Mouse (Mus musculus) MEL (cell line): ENCODE measurements around the gene Ivd. TPM values are rescaled to one million over a fixed set of nuclear protein-coding genes. Genes with fewer than 3 reads are reported as not detected.

Experiments
- DNase-seq: peaks from one replicate; pipeline ENCODE4 v3.0.0; 2011; ENCODE audit warnings: low read depth, low spot score
- H3K27ac ChIP-seq: 2 replicates; pipeline ENCODE4 v1.5.1; 2012; ENCODE audit warnings: low read depth, mild to moderate bottlenecking, control low read depth, low read length, moderate library complexity; ENCODE audit not compliant: control insufficient read depth
- H3K27me3 ChIP-seq, 2 experiments: fragments of 150-350 bp in 1 of 2; sonication (generic) in 1 of 2; 2 replicates each; pipeline ENCODE4 v1.6.1; 2012; ENCODE audit warnings: low read length in 2 of 2, mild to moderate bottlenecking in 2 of 2, improper control_type of control experiment in 1 of 2, moderate library complexity in 1 of 2; ENCODE audit not compliant: insufficient read depth in 2 of 2, control insufficient read depth in 1 of 2
- H3K36me3 ChIP-seq, 2 experiments: 2 replicates each; pipeline ENCODE4 v1.6.1; 2012 to 2014; ENCODE audit warnings: low read length in 2 of 2, improper control_type of control experiment in 1 of 2, inconsistent platforms in 1 of 2, mild to moderate bottlenecking in 1 of 2; ENCODE audit not compliant: insufficient read depth in 2 of 2, control insufficient read depth in 1 of 2
- H3K4me1 ChIP-seq, 2 experiments: fragments of 150-350 bp in 1 of 2; sonication (generic) in 1 of 2; 2 replicates each; pipeline ENCODE4 v1.6.1; 2012; ENCODE audit warnings: low read length in 2 of 2, improper control_type of control experiment in 1 of 2, mild to moderate bottlenecking in 1 of 2; ENCODE audit not compliant: insufficient read depth in 2 of 2, control insufficient read depth in 1 of 2
- H3K4me3 ChIP-seq, 2 experiments: fragments of 150-350 bp in 1 of 2; sonication (generic) in 1 of 2; 2 replicates each; pipeline ENCODE4 v1.5.1; 2012; ENCODE audit warnings: low read depth in 2 of 2, low read length in 2 of 2, mild to moderate bottlenecking in 2 of 2, moderate library complexity in 2 of 2, control low read depth in 1 of 2, improper control_type of control experiment in 1 of 2; ENCODE audit not compliant: control insufficient read depth in 1 of 2, insufficient read depth in 1 of 2
- H3K79me2 ChIP-seq: 2 replicates; pipeline ENCODE4 v1.6.1; 2012; ENCODE audit warnings: mild to moderate bottlenecking, low read length, moderate library complexity; ENCODE audit not compliant: control insufficient read depth, poor library complexity, insufficient read depth
- H3K9ac ChIP-seq: 2 replicates; pipeline ENCODE4 v1.6.1; 2012; ENCODE audit warnings: low read depth, mild to moderate bottlenecking, control low read depth, low read length, moderate library complexity; ENCODE audit not compliant: control insufficient read depth, poor library complexity, severe bottlenecking
- H3K9me3 ChIP-seq: fragments of 150-350 bp; sonication (generic); replicated peaks from 2 replicates; pipeline ENCODE4 v1.6.1; 2012; ENCODE audit warnings: mild to moderate bottlenecking, low read length, improper control_type of control experiment, moderate library complexity; ENCODE audit not compliant: insufficient read depth
- CHD1 ChIP-seq: IDR thresholded peaks from 2 replicates; pipeline ENCODE4 v1.6.1; 2012; ENCODE audit warnings: low read depth, mild to moderate bottlenecking, inconsistent platforms, low read length, improper control_type of control experiment
- E2F4 ChIP-seq: IDR thresholded peaks from 2 replicates; pipeline ENCODE4 v1.6.1; 2011; ENCODE audit warnings: low read depth, low read length, improper control_type of control experiment, borderline replicate concordance
- ELF1 ChIP-seq: IDR thresholded peaks from 2 replicates; pipeline ENCODE4 v1.6.1; 2014; ENCODE audit warnings: low read depth, mild to moderate bottlenecking, inconsistent platforms, low read length, improper control_type of control experiment, moderate library complexity
- ETS1 ChIP-seq: IDR thresholded peaks from 2 replicates; pipeline ENCODE4 v1.6.1; 2012; ENCODE audit warnings: low read depth, mild to moderate bottlenecking, inconsistent platforms, low read length, improper control_type of control experiment, moderate library complexity
- GATA1 ChIP-seq: IDR thresholded peaks from 2 replicates; pipeline ENCODE4 v1.6.1; 2011; ENCODE audit warnings: low read depth, low read length, improper control_type of control experiment
- JUND ChIP-seq: IDR thresholded peaks from 2 replicates; pipeline ENCODE4 v1.6.1; 2011; ENCODE audit warnings: low read depth, mild to moderate bottlenecking, improper control_type of control experiment, low read length
- MAFK ChIP-seq: IDR thresholded peaks from 2 replicates; pipeline ENCODE4 v1.6.1; 2011; ENCODE audit warnings: low read depth, mild to moderate bottlenecking, low read length, improper control_type of control experiment, borderline replicate concordance
- MAZ ChIP-seq: IDR thresholded peaks from 2 replicates; pipeline ENCODE4 v1.6.1; 2012; ENCODE audit warnings: low read depth, mild to moderate bottlenecking, inconsistent platforms, low read length, improper control_type of control experiment
- MEF2A ChIP-seq: IDR thresholded peaks from 2 replicates; pipeline ENCODE4 v1.6.1; 2014; ENCODE audit warnings: low read depth, mild to moderate bottlenecking, inconsistent platforms, low read length, improper control_type of control experiment; ENCODE audit not compliant: poor library complexity, insufficient replicate concordance, severe bottlenecking; ENCODE audit errors: extremely low read depth
- MXI1 ChIP-seq: IDR thresholded peaks from 2 replicates; pipeline ENCODE4 v1.6.1; 2011; ENCODE audit warnings: mild to moderate bottlenecking, low read depth, low read length, improper control_type of control experiment
- MYB ChIP-seq: IDR thresholded peaks from 2 replicates; pipeline ENCODE4 v1.6.1; 2011; ENCODE audit warnings: mild to moderate bottlenecking, low read depth, low read length, improper control_type of control experiment
- NELFE ChIP-seq: IDR thresholded peaks from 2 replicates; pipeline ENCODE4 v1.6.1; 2011; ENCODE audit warnings: low read depth, low read length, improper control_type of control experiment
- POLR2AphosphoS2 ChIP-seq: IDR thresholded peaks from 2 replicates; pipeline ENCODE4 v1.6.1; 2011; ENCODE audit warnings: low read length, improper control_type of control experiment
- RCOR1 ChIP-seq: IDR thresholded peaks from 2 replicates; pipeline ENCODE4 v1.6.1; 2012; ENCODE audit warnings: low read depth, mild to moderate bottlenecking, inconsistent platforms, low read length, improper control_type of control experiment
- SIN3A ChIP-seq: IDR thresholded peaks from 2 replicates; pipeline ENCODE4 v1.6.1; 2012; ENCODE audit warnings: low read length, improper control_type of control experiment, inconsistent platforms
- SMC3 ChIP-seq: IDR thresholded peaks from 2 replicates; pipeline ENCODE4 v1.6.1; 2011; ENCODE audit warnings: low read depth, low read length, improper control_type of control experiment
- USF1 ChIP-seq: IDR thresholded peaks from 2 replicates; pipeline ENCODE4 v1.6.1; 2014; ENCODE audit warnings: low read depth, mild to moderate bottlenecking, inconsistent platforms, low read length, improper control_type of control experiment, moderate library complexity
- USF2 ChIP-seq, 2 experiments: IDR thresholded peaks; 2 replicates each; pipeline ENCODE4 v1.6.1; 2011 to 2012; ENCODE audit warnings: improper control_type of control experiment in 2 of 2, low read length in 2 of 2, borderline replicate concordance in 1 of 2, inconsistent platforms in 1 of 2, low read depth in 1 of 2, mild to moderate bottlenecking in 1 of 2; ENCODE audit not compliant: insufficient read depth in 1 of 2
- ZC3H11A ChIP-seq: IDR thresholded peaks from 2 replicates; pipeline ENCODE4 v1.6.1; 2012; ENCODE audit warnings: low read depth, mild to moderate bottlenecking, inconsistent platforms, low read length, improper control_type of control experiment
- ZMIZ1 ChIP-seq: IDR thresholded peaks from 2 replicates; pipeline ENCODE4 v1.6.1; 2012; ENCODE audit warnings: low read depth, mild to moderate bottlenecking, inconsistent platforms, low read length, improper control_type of control experiment, moderate library complexity
- polyA plus RNA-seq, 2 experiments: library from polyadenylated mRNA; stranded (reverse) in 1 of 2; unstranded in 1 of 2; fragments of >175 nt in 1 of 2; fragments of >200 nt in 1 of 2; gene quantifications; 2 replicates each; pipeline versions ENCODE4 v1.2.1 to v1.2.4; 2012; ENCODE audit warnings: low replicate concordance in 2 of 2, low read depth in 1 of 2; ENCODE audit not compliant: insufficient read length in 2 of 2, insufficient read depth in 1 of 2, missing spikeins in 1 of 2
- total RNA-seq: library from RNA; depleted of rRNA; stranded (reverse); fragments of 300-350 nt; gene quantifications from 2 replicates; pipeline ENCODE4 v1.2.3, GENCODE M21; 2012

Ivd gene
- total and polyA plus RNA-seq, 3 experiments: 17.1 to 33.4 TPM; not detected in 1

DNA sequence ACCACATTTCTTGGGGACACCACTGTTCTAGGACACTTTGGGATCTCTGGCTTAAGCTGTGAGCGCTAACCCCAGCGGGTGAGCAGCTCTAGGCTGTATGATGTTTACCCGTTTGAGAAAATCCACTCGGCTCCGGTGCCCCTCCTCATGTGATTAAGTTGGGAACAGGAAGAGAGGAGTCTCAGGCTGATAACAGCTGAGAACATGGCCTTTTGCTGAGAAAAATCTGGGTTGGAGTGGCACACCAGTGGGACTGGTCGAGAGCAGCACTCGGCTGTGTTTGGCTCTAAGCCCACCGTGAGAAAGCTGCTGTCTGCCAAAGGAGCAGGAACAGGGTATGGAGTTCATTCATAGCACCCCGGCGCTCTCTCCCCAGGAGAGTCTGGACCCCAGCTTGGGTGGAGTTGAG is 41.6 kb downstream of the Ivd start:
- H3K4me1 ChIP-seq: peaks cover 3 to 38% of the 10 kb centered on the region in 2 experiments
- peaks cover 0 to 24% of the 10 kb centered on the region in 2 experiments; a peak in 2 of 4 replicates for H3K36me3 ChIP-seq
- H3K4me3 ChIP-seq: peak overlapping the region; percentile 86 to 99; a peak in 3 of 4 replicates
- no peaks in the 10 kb centered on the region for H3K9me3 ChIP-seq
- H3K79me2 ChIP-seq: peaks cover 50% of the 10 kb centered on the region
- peak overlapping the region; percentile 96 for H3K9ac ChIP-seq
- peak overlapping the region; percentile 17; the same call in 1 of the 2 replicates for H3K27ac ChIP-seq
- H3K27me3 ChIP-seq: no peaks in the 10 kb centered on the region; a peak in 1 of 4 replicates
- TF ChIP-seq MAFK (no peak), MEF2A (no peak), ZC3H11A (no peak), MAZ (no peak), NELFE (no peak), ETS1 (0 out of 2 replicates have a peak, but pooled peaks have one; percentile 36), CHD1 (no peak), MXI1 (peak; percentile 27; the same call in 1 of the 2 replicates), ZMIZ1 (no peak), GATA1 (peak; percentile 35; the same call in 1 of the 2 replicates), USF2 (IDR thresholded peaks at IDR 0.05; ENCODE audit: borderline replicate concordance in 1 of 2, insufficient read depth in 1 of 2, low read depth in 1 of 2, low read length in 2 of 2) (no peak), MYB (no peak), SMC3 (no peak), JUND (no peak), SIN3A (peak; percentile 66), POLR2AphosphoS2 (no peak), ELF1 (0 out of 2 replicates have a peak, but pooled peaks have one; percentile 15), RCOR1 (0 out of 2 replicates have a peak, but pooled peaks have one; percentile 8), E2F4 (no peak), USF1 (peak; percentile 57; the same call in 1 of the 2 replicates)
- DNase-seq: peak; percentile 51
